Mouse (Mus musculus): ENCODE results near the gene Gsap.

DNA sequence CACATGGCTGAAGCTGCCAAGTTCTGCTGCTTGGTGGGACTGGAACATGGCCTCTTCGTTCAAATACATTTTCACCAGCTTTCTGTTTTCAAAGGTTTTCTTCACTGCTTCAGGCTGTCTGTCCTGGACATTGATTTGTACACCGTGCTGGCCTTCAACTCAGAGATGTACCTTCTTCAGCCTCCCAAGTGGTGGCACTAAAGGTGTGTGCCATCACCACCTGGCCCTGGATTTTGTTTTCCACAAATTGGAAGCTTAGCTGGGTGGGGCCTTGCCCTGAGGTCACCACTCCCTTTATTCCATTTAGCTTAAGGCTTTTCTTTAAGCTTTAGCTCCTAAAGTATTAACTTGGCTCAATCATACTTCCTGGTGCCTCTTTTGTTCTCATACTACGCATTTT lies 22.6 kb upstream of the Gsap start:
- TF ChIP-seq CTCF (IDR thresholded peaks at IDR 0.05) (no peak), POLR2A (IDR thresholded peaks at IDR 0.05; ENCODE audit: insufficient read depth, low read depth, low read length) (no peak), EP300 (IDR thresholded peaks at IDR 0.05; ENCODE audit: insufficient read depth, low read depth, low read length) (no peak)

Data from heart, adult 2 months (tissue).